Mouse (Mus musculus) E14TG2a.4 (cell line): ENCODE measurements around the gene Popdc2.

ENCODE experiments used
- CTCF ChIP-seq: conservative IDR thresholded peaks from 2 replicates; pipeline ENCODE4 v1.5.1; 2014; ENCODE audit warnings: low read length
- NANOG ChIP-seq: IDR thresholded peaks from 2 replicates; pipeline ENCODE4 v1.6.1; 2014; ENCODE audit warnings: borderline replicate concordance, low read length, mixed read lengths
- POU5F1 ChIP-seq: IDR thresholded peaks from 2 replicates; pipeline ENCODE4 v1.6.1; 2014; ENCODE audit warnings: low read length, borderline replicate concordance

DNA sequence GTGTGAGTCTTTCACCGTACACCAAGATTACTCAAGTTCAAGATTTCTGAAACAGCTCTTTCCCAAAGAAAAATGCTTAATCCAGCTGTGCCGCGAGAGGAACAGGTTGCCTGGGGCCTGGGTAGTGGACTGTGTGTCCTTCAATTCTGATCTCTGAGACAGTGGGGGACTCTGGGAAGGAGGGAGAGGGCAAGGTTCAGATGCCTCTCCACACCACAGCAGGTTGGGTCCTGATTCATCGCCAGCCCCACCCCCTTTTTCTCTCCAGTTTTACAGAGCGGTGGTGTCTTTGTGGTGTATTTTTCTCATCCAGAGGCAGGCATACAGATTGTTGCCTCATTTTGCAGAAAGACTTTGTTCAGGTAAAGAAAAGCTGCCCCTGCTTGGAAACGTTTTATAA lies 36.3 kb downstream of the Popdc2 start:
- TF ChIP-seq CTCF (no peak), POU5F1 (no peak), NANOG (no peak)
